11 mouse cellular contexts compared by ENCODE assay signal in the genomic region with DNA sequence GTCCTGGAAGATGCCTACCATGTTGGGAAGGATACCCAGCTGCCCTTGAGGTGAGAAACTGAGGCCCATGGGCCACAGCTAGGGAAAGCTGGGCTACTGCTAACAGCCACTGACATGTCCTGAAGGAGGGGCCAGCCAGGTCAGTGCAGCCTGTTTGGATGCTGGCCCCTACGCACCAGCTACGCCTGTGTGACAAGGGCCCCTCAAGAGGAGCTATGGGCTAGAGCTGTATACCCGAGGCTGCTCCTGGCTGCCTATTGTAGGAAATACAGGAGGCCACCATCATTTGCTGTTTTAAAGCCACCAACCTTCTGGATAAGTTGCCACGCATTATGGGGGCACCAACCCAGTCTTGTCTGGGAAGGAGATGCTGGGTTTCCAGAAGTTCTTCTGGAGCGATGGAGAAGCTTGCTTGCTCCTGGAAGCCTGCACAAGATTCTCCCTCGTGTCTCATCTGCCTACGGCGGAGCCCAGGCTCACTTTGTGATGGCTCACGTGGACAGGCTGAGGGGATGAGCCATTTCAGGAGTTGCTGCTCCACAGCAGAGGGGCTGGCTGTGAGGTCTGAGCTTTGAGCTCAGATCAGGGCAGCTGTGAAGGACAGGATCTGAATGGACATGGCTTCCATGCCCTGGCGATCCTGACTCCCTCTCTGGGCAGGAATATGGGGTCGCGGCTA. TPM values are rescaled to one million over a fixed set of nuclear protein-coding genes. Genes with fewer than 3 reads are reported as not detected.
DNase-seq lines count a peak whose midpoint lies in the region; ATAC-seq and TF ChIP-seq lines count a peak whose summit lies in the region.
"Had no signal": no experiment of that assay in that cellular context is flagged by ENCODE, and none has a peak within 500 bp of the region (broad histone marks: within the 10 kb centered on the region; RNA-seq: fewer than 3 reads in every experiment).

No protein-coding gene starts in this region.

- H3K27ac ChIP-seq in heart, embryonic 12.5 days (ENCODE audit: poor library complexity, severe bottlenecking) = peak overlapping the region; percentile 61
- peak overlapping the region; percentile 86 for H3K27ac ChIP-seq in forebrain, embryonic 15.5 days (replicated peaks)
- no peak overlapping the region for H3K27ac ChIP-seq in limb, embryonic 15.5 days
- H3K27ac ChIP-seq: liver, embryonic 13.5 days had no signal

- peak overlapping the region; percentile 19; the same call in 1 of the 2 replicates for H3K9ac ChIP-seq in heart, embryonic 12.5 days
- peak overlapping the region; percentile 10; the same call in 1 of the 2 replicates for H3K9ac ChIP-seq in forebrain, embryonic 15.5 days (replicated peaks)
- H3K9ac ChIP-seq in limb, embryonic 15.5 days = no peak overlapping the region
- H3K9ac ChIP-seq: liver, embryonic 13.5 days had no signal

- intact Hi-C loops in heart, postnatal 10 days (cut with DNase I) = no loop called here

- peaks cover 18% of the 10 kb centered on the region for H3K4me1 ChIP-seq in heart, embryonic 12.5 days (replicated peaks)
- peaks cover 85% of the 10 kb centered on the region for H3K4me1 ChIP-seq in E14TG2a.4 (replicated peaks; ENCODE audit: low read depth, low read length)
- peaks cover 28% of the 10 kb centered on the region for H3K4me1 ChIP-seq in forebrain, embryonic 15.5 days
- H3K4me1 ChIP-seq in limb, embryonic 15.5 days = no peaks in the 10 kb centered on the region
- H3K4me1 ChIP-seq: liver, embryonic 13.5 days had no signal

- DNase-seq in heart, postnatal 10 days = no peak
- DNase-seq in spleen, postnatal 14 days (ENCODE audit: low spot score in 2 of 2) = no peak
- DNase-seq in cerebellum, adult 9-10 months = no peak
- no peak for DNase-seq in kidney, adult 11 months
- DNase-seq: kidney, postnatal 36 days; liver, embryonic 13.5 days had no signal

- H3K4me3 ChIP-seq in heart, embryonic 12.5 days = no peak overlapping the region
- peak overlapping the region; percentile 65 for H3K4me3 ChIP-seq in E14TG2a.4 (replicated peaks; ENCODE audit: low read length)
- H3K4me3 ChIP-seq in forebrain, embryonic 15.5 days = peak overlapping the region; percentile 12
- no peak overlapping the region for H3K4me3 ChIP-seq in limb, embryonic 15.5 days
- H3K4me3 ChIP-seq: liver, embryonic 13.5 days had no signal

- no peaks in the 10 kb centered on the region for H3K9me3 ChIP-seq in heart, embryonic 12.5 days (replicated peaks)
- H3K9me3 ChIP-seq in E14TG2a.4 (ENCODE audit: low read length) = peaks cover 28% of the 10 kb centered on the region
- no peaks in the 10 kb centered on the region for H3K9me3 ChIP-seq in forebrain, embryonic 15.5 days
- H3K9me3 ChIP-seq in limb, embryonic 15.5 days = no peaks in the 10 kb centered on the region
- H3K9me3 ChIP-seq: liver, embryonic 13.5 days had no signal

- H3K36me3 ChIP-seq in heart, embryonic 12.5 days = no peaks in the 10 kb centered on the region
- peaks cover 7% of the 10 kb centered on the region; the same call in 1 of the 2 replicates for H3K36me3 ChIP-seq in E14TG2a.4 (ENCODE audit: insufficient read depth, low read length)
- no peaks in the 10 kb centered on the region for H3K36me3 ChIP-seq in forebrain, embryonic 15.5 days
- H3K36me3 ChIP-seq in limb, embryonic 15.5 days = no peaks in the 10 kb centered on the region
- H3K36me3 ChIP-seq: liver, embryonic 13.5 days had no signal

- H3K4me2 ChIP-seq in heart, embryonic 12.5 days = peak overlapping the region; percentile 49
- peak overlapping the region; percentile 36 for H3K4me2 ChIP-seq in forebrain, embryonic 15.5 days (replicated peaks)
- H3K4me2 ChIP-seq in limb, embryonic 15.5 days = no peak overlapping the region
- H3K4me2 ChIP-seq: liver, embryonic 13.5 days had no signal

- 0 out of 2 replicates have a peak, but pooled peaks have one; percentile 30 for ATAC-seq in heart, embryonic 12.5 days (ENCODE audit: insufficient number of reproducible peaks, low FRiP score)
- peak; percentile 72 for ATAC-seq in forebrain, embryonic 15.5 days (replicated peaks)
- 0 out of 2 replicates have a peak, but pooled peaks have one; percentile 33 for ATAC-seq in limb, embryonic 15.5 days (ENCODE audit: insufficient number of reproducible peaks, low FRiP score, low TSS enrichment, low read depth)

- H3K27me3 ChIP-seq in heart, embryonic 12.5 days (replicated peaks) = peaks cover 3% of the 10 kb centered on the region; the same call in 1 of the 2 replicates
- H3K27me3 ChIP-seq in E14TG2a.4 (ENCODE audit: insufficient read depth, low read length) = peaks cover 8% of the 10 kb centered on the region
- no peaks in the 10 kb centered on the region for H3K27me3 ChIP-seq in forebrain, embryonic 15.5 days
- H3K27me3 ChIP-seq in limb, embryonic 15.5 days = no peaks in the 10 kb centered on the region
- H3K27me3 ChIP-seq: liver, embryonic 13.5 days had no signal

- 50% methylated on average over 12 of the region's 12 CpGs for WGBS in heart, embryonic 12.5 days
- WGBS in forebrain, embryonic 15.5 days = 49% methylated on average over 12 of the region's 12 CpGs
- 68% methylated on average over 12 of the region's 12 CpGs for WGBS in limb, embryonic 15.5 days

- TF ChIP-seq CTCF in E14TG2a.4 (conservative IDR thresholded peaks at IDR 0.05; ENCODE audit: low read length) = no peak

RNA-seq across cellular contexts. Expression of gene Cyp11a1, which starts 2.3 kb away (rescaled TPM):
- not detected in 2 replicates for polyA plus RNA-seq in heart, embryonic 12.5 days (2016; fragmentation: Nextera tagmentation; extraction: Ambion mirVana)
- under 1 TPM; 0.35 to 0.50 TPM for total RNA-seq in heart, postnatal 10 days (2021)
- 0.31 and 0.45 TPM in 2 replicates for polyA plus RNA-seq in forebrain, embryonic 15.5 days (2015; fragmentation: Nextera tagmentation; extraction: Ambion mirVana)
- 10.9 and 12.0 TPM in 2 replicates for polyA plus RNA-seq in limb, embryonic 15.5 days (2015; fragmentation: Nextera tagmentation; extraction: Ambion mirVana)
- total RNA-seq: gastrocnemius, postnatal 36 days had no signal

RNA-seq across cellular contexts. Expression of gene Stra6, which starts 55.1 kb away (rescaled TPM):
- 0.78 and 1.00 TPM in 2 replicates for polyA plus RNA-seq in heart, embryonic 12.5 days (2016; fragmentation: Nextera tagmentation; extraction: Ambion mirVana)
- under 1 TPM; 0.12 to 0.20 TPM for total RNA-seq in heart, postnatal 10 days (2021)
- polyA plus RNA-seq in forebrain, embryonic 15.5 days (2015; fragmentation: Nextera tagmentation; extraction: Ambion mirVana) = 8.7 and 10.8 TPM in 2 replicates
- polyA plus RNA-seq in limb, embryonic 15.5 days (2015; fragmentation: Nextera tagmentation; extraction: Ambion mirVana) = 8.4 and 8.8 TPM in 2 replicates

Comparison
In these comparisons a context has a peak if more than half of its experiments do, and no peak if none do; other contexts are left out.
1. H3K4me3 ChIP-seq: peak in E14TG2a.4 (single experiment) and forebrain, embryonic 15.5 days (single experiment); none in heart, embryonic 12.5 days (single experiment) and limb, embryonic 15.5 days (single experiment).
2. Peak in every context shown above with its lines, with median percentiles within 50 percentile points of each other: ATAC-seq.